In genomic region chr10:81541363-81541762, GRCm38 (mm10) we compare ENCODE assay signal across 10 mouse cellular contexts. TPM values are rescaled to one million over a fixed set of nuclear protein-coding genes. Genes with fewer than 3 reads are reported as not detected.
DNase-seq lines count a peak whose midpoint lies in the region; ATAC-seq and TF ChIP-seq lines count a peak whose summit lies in the region.
"Had no signal": no experiment of that assay in that cellular context is flagged by ENCODE, and none has a peak within 500 bp of the region (broad histone marks: within the 10 kb centered on the region; RNA-seq: fewer than 3 reads in every experiment).

No protein-coding gene starts in this region.

- peak overlapping the region; percentile 22 for H3K4me2 ChIP-seq in heart, embryonic 11.5 days
- H3K4me2 ChIP-seq in lung, embryonic 14.5 days: no peak overlapping the region
- peak overlapping the region; percentile 100; the same call in 1 of the 2 replicates for H3K4me2 ChIP-seq in heart, postnatal 0 days (ENCODE audit: low read depth, low read length)
- H3K4me2 ChIP-seq: midbrain, embryonic 11.5 days had no signal

- WGBS in heart, embryonic 11.5 days (ENCODE audit: insufficient replicate concordance): 76% methylated on average over 5 of the region's 5 CpGs
- 72% methylated on average over 5 of the region's 5 CpGs for WGBS in lung, embryonic 14.5 days
- WGBS in heart, postnatal 0 days: 63% methylated on average over 5 of the region's 5 CpGs
- 32% methylated on average over 5 of the region's 5 CpGs for WGBS in small intestine, adult 2 months

- H3K4me3 ChIP-seq in heart, embryonic 11.5 days (ENCODE audit: low read depth, low read length): no peak overlapping the region
- H3K4me3 ChIP-seq in lung, embryonic 14.5 days (ENCODE audit: low read depth, low read length): no peak overlapping the region
- H3K4me3 ChIP-seq in heart, postnatal 0 days (ENCODE audit: low read depth, low read length): no peak overlapping the region
- peak overlapping the region; percentile 84 for H3K4me3 ChIP-seq in small intestine, adult 2 months (ENCODE audit: low read depth, low read length)
- H3K4me3 ChIP-seq: erythroblast, embryonic 14.5 days had no signal

- TF ChIP-seq CTCF in lung, embryonic 14.5 days (IDR thresholded peaks at IDR 0.05; ENCODE audit: low read depth): no peak
- no peak for TF ChIP-seq CTCF in heart, postnatal 0 days (IDR thresholded peaks at IDR 0.05; ENCODE audit: low read depth)
- no peak for TF ChIP-seq CTCF in small intestine, adult 2 months (IDR thresholded peaks at IDR 0.05; ENCODE audit: extremely low read depth, insufficient read length, insufficient replicate concordance, low read depth, low read length)

- TF ChIP-seq POLR2A in small intestine, adult 2 months (IDR thresholded peaks at IDR 0.05; ENCODE audit: low read depth, low read length): no peak

- no peaks in the 10 kb centered on the region for H3K36me3 ChIP-seq in heart, embryonic 11.5 days (ENCODE audit: control insufficient read depth, insufficient read depth, low read length)
- H3K36me3 ChIP-seq in lung, embryonic 14.5 days (ENCODE audit: insufficient read depth): peaks cover 15% of the 10 kb centered on the region
- H3K36me3 ChIP-seq in heart, postnatal 0 days (replicated peaks; ENCODE audit: control insufficient read depth, insufficient read depth, low read length): no peaks in the 10 kb centered on the region
- H3K36me3 ChIP-seq in small intestine, adult 2 months (ENCODE audit: control insufficient read depth, insufficient read depth, low read length): peaks cover 46% of the 10 kb centered on the region

- TF ChIP-seq EP300 in heart, postnatal 0 days (IDR thresholded peaks at IDR 0.05; ENCODE audit: low read depth): no peak

- H3K9me3 ChIP-seq in heart, embryonic 11.5 days (replicated peaks; ENCODE audit: control insufficient read depth, low read length): no peaks in the 10 kb centered on the region
- no peaks in the 10 kb centered on the region for H3K9me3 ChIP-seq in lung, embryonic 14.5 days (ENCODE audit: low read depth, low read length)
- H3K9me3 ChIP-seq in heart, postnatal 0 days (replicated peaks; ENCODE audit: control insufficient read depth, low read length): no peaks in the 10 kb centered on the region

- H3K27ac ChIP-seq in heart, embryonic 11.5 days (ENCODE audit: low read depth, low read length): no peak overlapping the region
- H3K27ac ChIP-seq in lung, embryonic 14.5 days (ENCODE audit: low read depth): no peak overlapping the region; the same call in 1 of the 2 replicates
- H3K27ac ChIP-seq in heart, postnatal 0 days (ENCODE audit: low read depth): peak overlapping the region; percentile 82
- peak overlapping the region; percentile 98 for H3K27ac ChIP-seq in small intestine, adult 2 months (ENCODE audit: insufficient read depth, low read depth, low read length)

- no peaks in the 10 kb centered on the region for H3K27me3 ChIP-seq in heart, embryonic 11.5 days (ENCODE audit: control insufficient read depth, insufficient read depth, low read length)
- no peaks in the 10 kb centered on the region for H3K27me3 ChIP-seq in lung, embryonic 14.5 days (ENCODE audit: insufficient read depth, low read length)
- no peaks in the 10 kb centered on the region for H3K27me3 ChIP-seq in heart, postnatal 0 days (ENCODE audit: control insufficient read depth, insufficient read depth, low read length)
- H3K27me3 ChIP-seq in small intestine, adult 2 months (ENCODE audit: control insufficient read depth, insufficient read depth, low read length): no peaks in the 10 kb centered on the region

- H3K9ac ChIP-seq in heart, embryonic 11.5 days (ENCODE audit: low read depth, low read length): peak overlapping the region; percentile 47
- peak overlapping the region; percentile 32; the same call in 1 of the 2 replicates for H3K9ac ChIP-seq in lung, embryonic 14.5 days
- H3K9ac ChIP-seq in heart, postnatal 0 days (replicated peaks; ENCODE audit: low read depth, low read length): peak overlapping the region; percentile 43; the same call in 1 of the 2 replicates

- no peak for DNase-seq in heart, adult 18-20 months
- DNase-seq in lung, embryonic 14.5 days: no peak
- DNase-seq in lung, postnatal 10 days: no peak
- no peak for DNase-seq in heart, postnatal 0 days (ENCODE audit: low spot score)
- DNase-seq in embryo, embryonic 11 days: no peak
- DNase-seq in kidney, adult 11 months: no peak

- peaks cover 36% of the 10 kb centered on the region for H3K4me1 ChIP-seq in heart, embryonic 11.5 days (ENCODE audit: control insufficient read depth, insufficient read depth, low read length)
- 0 out of 2 replicates have a peak, but pooled peaks cover 8% of the 10 kb centered on the region for H3K4me1 ChIP-seq in lung, embryonic 14.5 days (ENCODE audit: insufficient read depth)
- H3K4me1 ChIP-seq in heart, postnatal 0 days (ENCODE audit: control insufficient read depth, insufficient read depth): peaks cover 30% of the 10 kb centered on the region
- H3K4me1 ChIP-seq in small intestine, adult 2 months (ENCODE audit: control insufficient read depth, insufficient read depth, insufficient read length, low read length): peaks cover 43% of the 10 kb centered on the region

- no peak for ATAC-seq in heart, embryonic 11.5 days (replicated peaks; ENCODE audit: insufficient number of reproducible peaks, low FRiP score, low TSS enrichment)
- ATAC-seq in lung, embryonic 14.5 days (ENCODE audit: insufficient read depth): no peak
- no peak for ATAC-seq in heart, postnatal 0 days (ENCODE audit: insufficient read depth, low read depth)

RNA-seq across cellular contexts. Expression of gene Gna11, which starts 3.6 kb away (rescaled TPM):
- 55.5 and 58.8 TPM in 2 replicates for polyA plus RNA-seq in heart, embryonic 11.5 days (2014; fragmentation: Nextera tagmentation; extraction: Ambion mirVana)
- 10 to 100 TPM; 47.8 to 49.8 TPM for total RNA-seq in heart, adult 18-20 months (2021)
- polyA plus RNA-seq in lung, embryonic 14.5 days (2014; fragmentation: Nextera tagmentation; extraction: Ambion mirVana): 81.2 and 88.2 TPM in 2 replicates
- total RNA-seq in heart, postnatal 0 days (2014; rRNA removed; ENCODE audit: low replicate concordance): 68.2 and 83.9 TPM in 2 replicates
- polyA plus RNA-seq in heart, postnatal 0 days (2015; fragmentation: Nextera tagmentation; extraction: Ambion mirVana): 50.1 and 52.4 TPM in 2 replicates
- polyA plus RNA-seq in small intestine, adult 2 months (2012; rRNA removed): 318 and 828 TPM in 2 replicates

RNA-seq across cellular contexts. Expression of gene Gna15, which starts 17.3 kb away (rescaled TPM):
- polyA plus RNA-seq in heart, embryonic 11.5 days (2014; fragmentation: Nextera tagmentation; extraction: Ambion mirVana): 2.5 and 3.4 TPM in 2 replicates
- total RNA-seq in heart, adult 18-20 months (2021): 1 to 10 TPM; 1.4 to 1.5 TPM
- 1.1 and 1.7 TPM in 2 replicates for polyA plus RNA-seq in lung, embryonic 14.5 days (2014; fragmentation: Nextera tagmentation; extraction: Ambion mirVana)
- 0.35 TPM in 1 of 2 replicates, not detected in the other for total RNA-seq in heart, postnatal 0 days (2014; rRNA removed; ENCODE audit: low replicate concordance)
- 0.59 and 0.63 TPM in 2 replicates for polyA plus RNA-seq in heart, postnatal 0 days (2015; fragmentation: Nextera tagmentation; extraction: Ambion mirVana)
- 1.5 and 3.0 TPM in 2 replicates for polyA plus RNA-seq in small intestine, adult 2 months (2012; rRNA removed)

RNA-seq across cellular contexts. Expression of gene Aes, which starts 17.9 kb away (rescaled TPM):
- 330 and 481 TPM in 2 replicates for polyA plus RNA-seq in heart, embryonic 11.5 days (2014; fragmentation: Nextera tagmentation; extraction: Ambion mirVana)
- 1,000 to 10,000 TPM; 1,011 to 1,083 TPM for total RNA-seq in heart, adult 18-20 months (2021)
- polyA plus RNA-seq in lung, embryonic 14.5 days (2014; fragmentation: Nextera tagmentation; extraction: Ambion mirVana): 360 and 404 TPM in 2 replicates
- total RNA-seq in heart, postnatal 0 days (2014; rRNA removed; ENCODE audit: low replicate concordance): 851 and 870 TPM in 2 replicates
- 765 and 767 TPM in 2 replicates for polyA plus RNA-seq in heart, postnatal 0 days (2015; fragmentation: Nextera tagmentation; extraction: Ambion mirVana)
- 1,054 and 3,003 TPM in 2 replicates for polyA plus RNA-seq in small intestine, adult 2 months (2012; rRNA removed)

RNA-seq across cellular contexts. Expression of gene Tle2, which starts 33.0 kb away (rescaled TPM):
- 17.8 and 18.3 TPM in 2 replicates for polyA plus RNA-seq in heart, embryonic 11.5 days (2014; fragmentation: Nextera tagmentation; extraction: Ambion mirVana)
- 1 to 10 TPM; 4.7 to 7.1 TPM for total RNA-seq in heart, adult 18-20 months (2021)
- polyA plus RNA-seq in lung, embryonic 14.5 days (2014; fragmentation: Nextera tagmentation; extraction: Ambion mirVana): 27.5 and 32.5 TPM in 2 replicates
- total RNA-seq in heart, postnatal 0 days (2014; rRNA removed; ENCODE audit: low replicate concordance): 6.8 and 10.4 TPM in 2 replicates
- polyA plus RNA-seq in heart, postnatal 0 days (2015; fragmentation: Nextera tagmentation; extraction: Ambion mirVana): 11.1 and 11.9 TPM in 2 replicates
- polyA plus RNA-seq in small intestine, adult 2 months (2012; rRNA removed): 17.8 and 20.4 TPM in 2 replicates

RNA-seq across cellular contexts. Expression of gene S1pr4, which starts 41.4 kb away (rescaled TPM):
- 0.56 and 0.79 TPM in 2 replicates for polyA plus RNA-seq in heart, embryonic 11.5 days (2014; fragmentation: Nextera tagmentation; extraction: Ambion mirVana)
- 1 to 10 TPM; 1.2 to 2.8 TPM for total RNA-seq in heart, adult 18-20 months (2021)
- 1.3 and 1.7 TPM in 2 replicates for polyA plus RNA-seq in lung, embryonic 14.5 days (2014; fragmentation: Nextera tagmentation; extraction: Ambion mirVana)
- total RNA-seq in heart, postnatal 0 days (2014; rRNA removed; ENCODE audit: low replicate concordance): 0.66 TPM in 1 of 2 replicates, not detected in the other
- 0.34 and 0.43 TPM in 2 replicates for polyA plus RNA-seq in heart, postnatal 0 days (2015; fragmentation: Nextera tagmentation; extraction: Ambion mirVana)
- 4.0 and 5.6 TPM in 2 replicates for polyA plus RNA-seq in small intestine, adult 2 months (2012; rRNA removed)

Comparison
In these comparisons a context has a peak if more than half of its experiments do, and no peak if none do; other contexts are left out.
1. H3K27ac ChIP-seq: peak in heart, postnatal 0 days (single experiment) and small intestine, adult 2 months (single experiment); none in heart, embryonic 11.5 days (single experiment) and lung, embryonic 14.5 days (single experiment).
2. Peak in every context shown above with its lines, with median percentiles within 50 percentile points of each other: H3K9ac ChIP-seq.